Mouse (Mus musculus) lung, postnatal 0 days (tissue): ENCODE data around the gene Gm10663.

Experiments used
- CTCF ChIP-seq: IDR thresholded peaks from 2 replicates; pipeline ENCODE4 v1.5.1; 2016; ENCODE audit warnings: antibody characterized with exemption, mild to moderate bottlenecking
- EP300 ChIP-seq: IDR thresholded peaks from 2 replicates; pipeline ENCODE4 v1.6.1; 2016; ENCODE audit warnings: antibody characterized with exemption, mild to moderate bottlenecking, control low read depth

GRCm38 (mm10) chr8:65104041-65104440, 29.2 kb downstream of the Gm10663 start:
- TF ChIP-seq CTCF (no peak), EP300 (no peak)
